Mouse (Mus musculus) thymus, adult 2 months (tissue): ENCODE measurements around the gene Maml3. TPM values are rescaled to one million over a fixed set of nuclear protein-coding genes. Genes with fewer than 3 reads are reported as not detected.

Experiments
- DNase-seq: peaks from one replicate; pipeline ENCODE4 v3.0.0; 2021
- H3K27ac ChIP-seq: fragments of 200-500 bp; 2 replicates; pipeline ENCODE4 v1.5.1; 2012; ENCODE audit warnings: low read length, control low read depth; ENCODE audit not compliant: control insufficient read depth, insufficient read depth
- H3K27me3 ChIP-seq: fragments of 200-500 bp; 2 replicates; pipeline ENCODE4 v1.6.1; 2012; ENCODE audit warnings: mild to moderate bottlenecking, low read length, moderate library complexity, mixed read lengths; ENCODE audit not compliant: control insufficient read depth, insufficient read depth
- H3K36me3 ChIP-seq: fragments of 200-500 bp; 2 replicates; pipeline ENCODE4 v1.6.1; 2012; ENCODE audit warnings: mild to moderate bottlenecking, low read length, moderate library complexity; ENCODE audit not compliant: control insufficient read depth, insufficient read depth
- H3K4me1 ChIP-seq: fragments of 200-500 bp; replicated peaks from 2 replicates; pipeline ENCODE4 v1.6.1; 2012; ENCODE audit warnings: low read length; ENCODE audit not compliant: control insufficient read depth, insufficient read depth
- H3K4me3 ChIP-seq: fragments of 200-500 bp; 2 replicates; pipeline ENCODE4 v1.5.1; 2012; ENCODE audit warnings: mild to moderate bottlenecking, low read length, control low read depth, moderate library complexity; ENCODE audit not compliant: control insufficient read depth, insufficient read depth
- CTCF ChIP-seq: fragments of 200-500 bp; IDR thresholded peaks from 2 replicates; pipeline ENCODE4 v1.5.1; 2012; ENCODE audit warnings: mild to moderate bottlenecking, control low read depth, low read length, moderate library complexity, borderline replicate concordance; ENCODE audit not compliant: control insufficient read depth, poor library complexity, insufficient read depth; ENCODE audit errors: extremely low read depth
- POLR2A ChIP-seq: fragments of 200-500 bp; IDR thresholded peaks from 2 replicates; pipeline ENCODE4 v1.6.1; 2012; ENCODE audit warnings: mild to moderate bottlenecking, low read length, control low read depth, moderate library complexity; ENCODE audit not compliant: control insufficient read depth, poor library complexity, insufficient read depth; ENCODE audit errors: extremely low read depth
- WGBS: fragments of 180-500 bp; shearing (Covaris S2); methylation state at CpG from one replicate; pipeline ENCODE4 v1.1.7; 2018; 5-methylcytosine and 5-hydroxymethylcytosine counted together
- polyA plus RNA-seq: library from polyadenylated mRNA; depleted of rRNA; stranded (reverse); fragments of >200 nt; gene quantifications from 2 replicates; pipeline ENCODE4 v1.2.3, GENCODE M21; 2012

The Maml3 gene
- polyA plus RNA-seq, 1 experiment: 3.5 TPM

DNA sequence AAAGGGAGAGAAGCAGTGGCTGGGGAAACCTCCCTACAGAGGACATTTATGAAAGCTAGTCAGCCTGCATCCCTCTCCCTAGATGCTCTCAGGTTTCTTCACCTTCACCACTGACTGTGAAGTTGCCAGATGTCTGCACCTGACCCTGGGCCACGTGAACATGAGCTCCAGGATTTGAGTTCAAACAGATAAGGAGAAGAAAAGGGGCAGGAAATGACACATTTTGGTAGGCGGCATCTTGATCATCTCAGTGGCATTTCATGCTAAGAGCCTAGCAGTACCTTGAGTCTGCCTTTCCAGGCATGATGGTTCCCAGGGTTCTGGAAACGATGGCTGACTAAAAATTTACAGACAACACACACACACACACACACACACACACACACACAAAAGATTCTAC, 345.3 kb downstream of the Maml3 start:
- TF ChIP-seq POLR2A (no peak), CTCF (no peak)
- Histone ChIP-seq H3K4me1 (peaks cover 12% of the 10 kb centered on the region), H3K36me3 (no peaks in the 10 kb centered on the region), H3K27me3 (no peaks in the 10 kb centered on the region), H3K4me3 (no peak overlapping the region), H3K27ac (no peak overlapping the region)
- peak; percentile 21 for DNase-seq
- 27% methylated on average over 3 of the region's 3 CpGs for WGBS

DNA sequence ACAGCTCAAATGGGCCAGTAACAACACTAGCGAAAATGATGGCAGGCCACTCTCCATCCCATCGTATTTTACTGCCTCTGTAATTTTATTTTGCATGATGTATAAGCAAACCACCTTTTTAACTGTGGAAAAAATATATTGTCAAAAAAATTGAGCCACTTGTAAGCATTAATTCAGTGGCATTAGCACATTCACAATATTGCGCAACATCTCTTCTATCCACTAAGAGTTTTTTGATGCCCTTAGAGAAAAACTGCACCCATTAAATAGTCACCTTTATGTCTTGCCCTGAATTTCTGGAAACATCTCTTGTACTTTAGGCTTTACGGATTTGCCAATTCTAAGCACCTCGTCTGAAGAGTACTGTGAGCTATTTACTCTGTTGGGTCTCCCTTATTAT, 347.8 kb downstream of the Maml3 start:
- Histone ChIP-seq H3K27me3 (no peaks in the 10 kb centered on the region), H3K4me1 (peaks cover 12% of the 10 kb centered on the region), H3K27ac (no peak overlapping the region), H3K4me3 (no peak overlapping the region), H3K36me3 (no peaks in the 10 kb centered on the region)
- no peak for TF ChIP-seq POLR2A
- no peak for TF ChIP-seq CTCF
- DNase-seq: no peak
- WGBS: 99% methylated on average over 5 of the region's 5 CpGs

DNA sequence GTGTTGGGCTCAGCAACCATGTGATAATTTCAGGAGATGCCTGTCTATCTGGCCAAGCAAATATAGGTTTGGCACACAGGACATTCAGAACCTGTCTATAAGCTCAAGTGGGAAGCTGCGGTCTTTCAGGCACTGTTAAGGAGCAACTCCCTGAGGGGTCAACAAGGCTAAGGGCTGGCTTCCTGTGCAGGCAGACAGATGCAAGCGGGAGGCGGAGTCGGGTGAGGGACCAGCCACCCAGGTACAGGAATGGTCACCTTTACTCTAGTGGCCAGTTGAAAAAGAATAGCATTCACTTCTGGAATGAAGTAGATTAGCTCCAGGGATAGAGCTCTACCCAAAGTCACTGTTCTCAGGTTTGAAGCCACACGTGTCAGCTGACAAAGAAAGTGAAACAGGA, 348.6 kb downstream of the Maml3 start:
- Histone ChIP-seq H3K4me1 (peaks cover 12% of the 10 kb centered on the region), H3K36me3 (no peaks in the 10 kb centered on the region), H3K27me3 (no peaks in the 10 kb centered on the region), H3K4me3 (no peak overlapping the region), H3K27ac (no peak overlapping the region)
- 77% methylated on average over 5 of the region's 5 CpGs for WGBS
- TF ChIP-seq CTCF (no peak), POLR2A (no peak)
- no peak for DNase-seq

DNA sequence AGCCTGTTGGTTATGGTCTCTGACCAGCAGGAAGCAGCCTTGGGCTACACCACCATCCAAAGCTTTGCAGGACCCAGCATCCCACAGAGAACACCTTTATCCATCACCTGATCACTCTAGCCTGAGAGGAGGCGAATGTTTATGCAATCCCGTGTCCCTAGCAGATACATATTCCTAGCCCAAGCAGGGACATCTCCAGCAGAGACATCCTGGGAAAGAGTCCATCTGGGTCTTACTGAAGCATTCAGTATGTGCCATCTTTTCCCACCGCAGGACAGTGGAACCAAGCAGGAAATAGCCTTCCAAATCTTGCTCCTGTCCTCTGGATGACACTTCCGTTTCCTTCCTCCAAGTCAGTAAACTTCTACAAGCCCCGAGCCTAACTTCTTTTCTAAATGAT, 351.6 kb downstream of the Maml3 start:
- Histone ChIP-seq H3K4me3 (no peak overlapping the region), H3K27me3 (no peaks in the 10 kb centered on the region), H3K4me1 (peaks cover 9% of the 10 kb centered on the region; the same call in 1 of the 2 replicates), H3K27ac (no peak overlapping the region), H3K36me3 (no peaks in the 10 kb centered on the region)
- no peak for DNase-seq
- no peak for TF ChIP-seq POLR2A
- TF ChIP-seq CTCF: no peak
- 88% methylated on average over 5 of the region's 5 CpGs for WGBS

DNA sequence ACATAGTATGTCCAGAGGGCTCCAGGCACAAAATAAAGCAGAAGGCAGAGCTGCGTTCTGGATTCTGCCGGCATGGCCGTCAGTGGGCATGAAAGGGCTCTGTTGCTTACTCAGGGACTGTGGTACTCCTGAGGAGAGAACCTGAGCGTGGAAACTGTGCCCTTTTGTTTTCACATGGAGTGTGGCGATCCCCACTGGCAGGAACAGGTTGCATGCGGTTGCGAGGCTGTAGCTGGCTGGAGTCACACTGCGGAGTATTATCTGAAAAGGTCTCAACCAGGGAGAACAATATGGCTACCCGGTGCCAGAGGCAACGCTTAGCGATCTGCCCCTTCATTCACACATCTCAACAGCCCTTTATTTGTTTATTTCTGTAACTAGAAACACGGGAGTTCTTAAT, 353.4 kb downstream of the Maml3 start:
- WGBS: 95% methylated on average over 12 of the region's 12 CpGs
- no peak overlapping the region for H3K27ac ChIP-seq

DNA sequence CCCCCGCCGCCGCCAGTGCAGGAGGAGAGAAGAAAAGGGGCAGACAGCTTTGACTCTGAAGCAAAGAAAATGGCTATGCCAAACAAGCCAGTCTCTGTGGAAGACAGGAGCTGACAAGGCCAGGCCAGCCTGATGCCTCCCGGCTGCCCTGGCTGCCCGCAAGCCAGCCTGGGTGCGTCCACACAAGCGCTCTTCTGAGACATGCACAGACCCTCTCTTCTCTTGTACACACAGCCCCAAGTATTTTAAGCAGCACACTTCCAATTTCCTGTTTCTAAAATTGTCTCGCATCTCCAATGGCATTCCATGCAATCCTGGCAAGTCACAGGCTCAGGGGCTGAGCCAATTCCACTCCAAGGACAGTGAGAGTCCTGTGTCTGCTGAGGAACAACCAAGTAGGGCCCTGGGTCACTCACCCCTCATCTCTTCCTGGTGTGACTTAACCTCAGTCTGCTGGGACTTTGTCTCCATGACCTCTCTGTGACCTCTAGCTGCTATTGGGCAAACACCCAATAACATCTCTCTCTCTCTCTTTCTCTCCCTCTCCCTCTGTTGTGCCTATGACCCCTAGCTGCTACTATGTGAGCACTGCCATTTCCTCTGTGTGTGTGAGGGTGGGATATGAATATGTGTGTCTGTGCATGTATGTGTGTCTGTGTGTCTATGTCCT, 354.9 kb downstream of the Maml3 start:
- H3K4me1 ChIP-seq: peaks cover 10% of the 10 kb centered on the region

More for the DNA sequence above, 353.4 kb downstream of the Maml3 start:
- Histone ChIP-seq H3K4me3 (no peak overlapping the region), H3K36me3 (no peaks in the 10 kb centered on the region), H3K4me1 (peaks cover 9% of the 10 kb centered on the region; the same call in 1 of the 2 replicates), H3K27me3 (no peaks in the 10 kb centered on the region)
- TF ChIP-seq CTCF (no peak), POLR2A (no peak)
- no peak for DNase-seq

DNA sequence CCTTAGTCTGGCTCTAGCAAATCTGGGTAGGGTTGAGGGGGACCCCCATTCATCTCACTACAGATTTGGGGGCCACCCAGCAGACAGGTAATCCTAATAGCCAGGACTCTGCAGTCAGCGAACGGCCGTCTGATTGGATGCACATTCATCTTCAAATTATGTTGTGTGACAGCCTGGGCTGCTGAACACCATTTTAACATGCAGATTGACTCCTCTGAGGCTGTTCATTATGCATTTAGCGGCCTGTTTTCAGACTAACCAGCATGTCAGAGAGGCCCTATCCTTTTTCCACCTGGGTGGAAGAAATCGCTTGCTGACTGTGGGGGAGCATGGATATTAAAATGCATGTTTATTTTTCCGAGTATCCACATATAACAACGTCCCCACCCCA, 355.5 kb downstream of the Maml3 start:
- 93% methylated on average over 7 of the region's 7 CpGs for WGBS

More for the DNA sequence above, 354.9 kb downstream of the Maml3 start:
- no peak for DNase-seq
- Histone ChIP-seq H3K4me3 (no peak overlapping the region), H3K36me3 (no peaks in the 10 kb centered on the region), H3K27me3 (no peaks in the 10 kb centered on the region), H3K27ac (no peak overlapping the region)
- 94% methylated on average over 8 of the region's 8 CpGs for WGBS
- no peak for TF ChIP-seq CTCF

More for the DNA sequence above, 355.5 kb downstream of the Maml3 start:
- TF ChIP-seq POLR2A: no peak
- no peak for DNase-seq
- Histone ChIP-seq H3K27ac (no peak overlapping the region), H3K27me3 (no peaks in the 10 kb centered on the region), H3K36me3 (no peaks in the 10 kb centered on the region), H3K4me3 (no peak overlapping the region), H3K4me1 (peaks cover 14% of the 10 kb centered on the region)
